Mouse (Mus musculus): Measurements from ENCODE around the gene Slc35e4. TPM values are rescaled to one million over a fixed set of nuclear protein-coding genes. Genes with fewer than 3 reads are reported as not detected.
A peak's percentile ranks its signal among the peaks of the same experiment; 100 is the strongest.

Gene Slc35e4
- total and polyA plus RNA-seq, 3 experiments: 3.3 to 10.9 (median 4.6) TPM

GRCm38 (mm10) chr11:3879836-3880235 is 34.6 kb downstream of the Slc35e4 start (continued):
- peak; percentile 82 for TF ChIP-seq RAD21 (IDR thresholded peaks at IDR 0.05; ENCODE audit: low read depth, low read length)
- no peak for TF ChIP-seq MYC (IDR thresholded peaks at IDR 0.05; ENCODE audit: low read depth, low read length)
- no peak for TF ChIP-seq CHD2 (IDR thresholded peaks at IDR 0.05; ENCODE audit: low read length)

- H3K27ac ChIP-seq (ENCODE audit: insufficient read depth, low read depth): no peak overlapping the region
- no peak overlapping the region for H3K9ac ChIP-seq (ENCODE audit: insufficient read depth, low read depth)
- H3K27me3 ChIP-seq (replicated peaks): peaks cover 3% of the 10 kb centered on the region
- no peaks in the 10 kb centered on the region for H3K79me2 ChIP-seq (replicated peaks; ENCODE audit: control insufficient read depth, extremely low read depth, insufficient read depth, poor library complexity, severe bottlenecking)
- TF ChIP-seq CHD2 (IDR thresholded peaks at IDR 0.05; ENCODE audit: low read length): no peak
- TF ChIP-seq POLR2A (IDR thresholded peaks at IDR 0.05; ENCODE audit: low read depth, low read length): no peak
- TF ChIP-seq RAD21 (IDR thresholded peaks at IDR 0.05; ENCODE audit: low read depth, low read length): no peak
- no peak for TF ChIP-seq NRF1 (IDR thresholded peaks at IDR 0.05; ENCODE audit: low read depth, low read length)
- TF ChIP-seq UBTF (IDR thresholded peaks at IDR 0.05; ENCODE audit: low read depth, low read length): no peak
- no peak for TF ChIP-seq ZNF384 (IDR thresholded peaks at IDR 0.05; ENCODE audit: low read depth, low read length)
- peak; percentile 89 for TF ChIP-seq USF1 (IDR thresholded peaks at IDR 0.05; ENCODE audit: low read depth, low read length)
- peak; percentile 29 for TF ChIP-seq ETS1 (conservative IDR thresholded peaks at IDR 0.05; ENCODE audit: low read depth, low read length)
- TF ChIP-seq HCFC1 (IDR thresholded peaks at IDR 0.05; ENCODE audit: low read depth, low read length): no peak
- no peak for TF ChIP-seq MAFK (IDR thresholded peaks at IDR 0.05; ENCODE audit: insufficient replicate concordance, low read length)
- no peak for TF ChIP-seq IRF4 (IDR thresholded peaks at IDR 0.05; ENCODE audit: low read depth, low read length)
- no peak for TF ChIP-seq ZKSCAN1 (IDR thresholded peaks at IDR 0.05; ENCODE audit: borderline replicate concordance, low read depth, low read length)
- TF ChIP-seq JUND (conservative IDR thresholded peaks at IDR 0.05; ENCODE audit: low read depth, low read length): no peak
- TF ChIP-seq ZMIZ1 (IDR thresholded peaks at IDR 0.05; ENCODE audit: low read depth, low read length): no peak
- TF ChIP-seq SIN3A (IDR thresholded peaks at IDR 0.05; ENCODE audit: low read length): peak; percentile 41; the same call in 1 of the 2 replicates
- TF ChIP-seq PAX5 (IDR thresholded peaks at IDR 0.05; ENCODE audit: low read length): no peak
- peak; percentile 97 for TF ChIP-seq USF2 (conservative IDR thresholded peaks at IDR 0.05; ENCODE audit: low read depth, low read length)
- no peak for TF ChIP-seq MEF2A (IDR thresholded peaks at IDR 0.05; ENCODE audit: borderline replicate concordance, low read depth, low read length)
- TF ChIP-seq SMC3 (IDR thresholded peaks at IDR 0.05; ENCODE audit: low read depth, low read length): no peak
- TF ChIP-seq KAT2A (IDR thresholded peaks at IDR 0.05; ENCODE audit: insufficient replicate concordance, low read length): no peak
- TF ChIP-seq MYC (IDR thresholded peaks at IDR 0.05; ENCODE audit: low read depth, low read length): 0 out of 2 replicates have a peak, but pooled peaks have one; percentile 21
- no peak for TF ChIP-seq JUN (IDR thresholded peaks at IDR 0.05; ENCODE audit: insufficient read depth, low read depth, low read length)
- peak; percentile 36; the same call in 1 of the 2 replicates for TF ChIP-seq MXI1 (IDR thresholded peaks at IDR 0.05; ENCODE audit: low read depth, low read length)
- no peak for TF ChIP-seq E2F4 (IDR thresholded peaks at IDR 0.05; ENCODE audit: insufficient replicate concordance, low read depth, low read length)
- TF ChIP-seq MAZ (IDR thresholded peaks at IDR 0.05; ENCODE audit: low read depth, low read length): no peak
- no peak for TF ChIP-seq NELFE (IDR thresholded peaks at IDR 0.05; ENCODE audit: low read depth, low read length)
- TF ChIP-seq ZC3H11A (IDR thresholded peaks at IDR 0.05; ENCODE audit: low read depth, low read length): no peak
- peak; percentile 90 for TF ChIP-seq MAX (IDR thresholded peaks at IDR 0.05; ENCODE audit: low read length)
- TF ChIP-seq RCOR1 (conservative IDR thresholded peaks at IDR 0.05; ENCODE audit: low read depth, low read length): no peak
- peak; percentile 95 for TF ChIP-seq BHLHE40 (IDR thresholded peaks at IDR 0.05; ENCODE audit: low read depth, low read length)
- TF ChIP-seq EP300 (IDR thresholded peaks at IDR 0.05; ENCODE audit: low read length): no peak
- TF ChIP-seq GABPA (IDR thresholded peaks at IDR 0.05; ENCODE audit: insufficient replicate concordance, low read depth, low read length): no peak
- no peak for TF ChIP-seq CHD1 (IDR thresholded peaks at IDR 0.05; ENCODE audit: low read depth, low read length)
- TF ChIP-seq CTCF (conservative IDR thresholded peaks at IDR 0.05 in 1 of 2, IDR thresholded peaks at IDR 0.05 in 1 of 2; ENCODE audit: low read depth in 2 of 2, low read length in 2 of 2): no peak
- no peak; the same call in 1 of the 2 replicates for TF ChIP-seq TCF12 (IDR thresholded peaks at IDR 0.05; ENCODE audit: low read depth, low read length)
- no peak for TF ChIP-seq TBP (conservative IDR thresholded peaks at IDR 0.05; ENCODE audit: low read depth, low read length)
- TF ChIP-seq ELF1 (IDR thresholded peaks at IDR 0.05; ENCODE audit: low read depth, low read length): no peak
- no peak for TF ChIP-seq POLR2AphosphoS2 (IDR thresholded peaks at IDR 0.05; ENCODE audit: low read depth, low read length)
- no peak overlapping the region for H3K4me2 ChIP-seq (ENCODE audit: insufficient read depth, low read depth, poor library complexity, severe bottlenecking)
- DNase-seq (ENCODE audit: extremely low read depth): peak; percentile 45
- dilution Hi-C loops (cut with MboI; ENCODE audit: extremely low pct_ligation_motif_present, extremely low pct_unique_long_range_greater_than_20kb, low sequenced_read_pairs) (no loop called here), in situ Hi-C loops (cut with MboI; ENCODE audit: low pct_ligation_motif_present, low pct_unique_long_range_greater_than_20kb, low sequenced_read_pairs) (no loop called here)
- H3K9me3 ChIP-seq (replicated peaks; ENCODE audit: low read length): no peaks in the 10 kb centered on the region
- H3K4me1 ChIP-seq (ENCODE audit: control insufficient read depth in 1 of 2, insufficient read depth in 2 of 2): peaks cover 7 to 17% of the 10 kb centered on the region in 2 experiments
- H3K36me3 ChIP-seq (replicated peaks in 1 of 2; ENCODE audit: control insufficient read depth in 1 of 2, insufficient read depth in 1 of 2, low read length in 1 of 2): no peaks in the 10 kb centered on the region
- H3K4me3 ChIP-seq (replicated peaks in 1 of 3; ENCODE audit: low read depth in 2 of 3, low read length in 2 of 3, poor library complexity in 1 of 3): no peak overlapping the region
These were observed 35.8 kb downstream of the Slc35e4 start for GRCm38 (mm10) chr11:3878660-3879059.
